Mouse (Mus musculus) spleen, postnatal 10 days (tissue): ENCODE measurements around the gene Fam122a.

ENCODE experiments used
- DNase-seq, 2 experiments: peaks; one replicate each; pipeline ENCODE4 v3.0.0; 2021 to 2022; ENCODE audit warnings: low spot score in 2 of 2

The Fam122a gene

DNA sequence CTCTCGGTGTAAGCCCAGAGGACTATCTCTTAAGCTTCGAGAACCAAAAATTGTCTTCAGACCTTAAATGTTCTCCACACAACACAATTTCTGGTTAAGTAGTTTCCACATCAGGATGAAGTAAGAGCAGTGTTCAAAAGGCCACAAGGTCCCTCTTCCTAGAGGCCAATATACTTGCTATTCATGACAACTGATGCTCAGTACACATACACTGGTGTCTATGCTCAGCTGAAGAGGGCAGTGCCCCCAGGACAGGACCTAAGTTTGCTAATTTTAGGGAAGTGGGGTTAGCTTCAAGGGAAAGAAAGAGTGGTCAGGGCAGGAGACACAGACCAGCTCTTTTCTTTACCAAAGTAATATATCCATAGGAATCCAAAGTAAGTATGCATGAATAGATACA lies 45.8 kb downstream of the Fam122a start:
- no peak for DNase-seq

DNA sequence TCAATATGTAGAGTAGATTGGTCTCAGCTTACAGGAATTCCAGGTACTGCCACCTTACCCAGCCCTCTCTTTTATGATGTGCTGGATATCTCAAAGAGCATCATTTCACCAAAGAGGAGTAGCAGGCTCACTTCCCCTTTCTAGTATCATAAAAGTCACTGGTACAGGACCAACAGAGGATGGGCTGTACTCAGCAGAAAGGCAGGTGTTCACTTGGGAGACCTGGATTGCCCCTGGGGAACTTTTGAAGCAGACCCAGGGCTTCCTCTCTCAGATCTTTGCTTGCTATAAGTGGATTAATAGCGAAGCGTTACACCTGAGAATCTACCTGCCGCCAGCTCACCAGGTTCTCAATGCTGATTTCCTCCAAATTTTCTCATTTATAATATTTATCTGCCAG lies 49.1 kb downstream of the Fam122a start:
- DNase-seq: no peak

DNA sequence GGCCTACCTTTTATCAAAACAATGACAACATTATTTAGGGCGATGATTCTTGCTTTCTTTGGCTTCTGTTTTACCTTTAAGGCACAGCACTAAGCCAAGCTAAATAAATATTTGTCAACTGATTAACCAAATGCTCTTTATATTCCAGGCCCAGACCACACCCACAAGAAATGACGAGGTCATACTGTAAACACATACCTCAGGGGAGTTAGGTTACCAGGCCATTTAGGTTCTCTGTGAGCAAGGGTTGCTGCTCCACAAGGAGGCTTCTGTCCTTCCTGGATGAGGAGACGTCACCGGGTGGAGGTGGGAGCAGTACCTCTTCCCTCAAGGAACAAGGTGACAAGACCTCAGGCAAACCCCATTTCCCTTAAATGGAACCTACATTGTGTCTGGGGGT lies 49.9 kb downstream of the Fam122a start:
- no peak for DNase-seq

DNA sequence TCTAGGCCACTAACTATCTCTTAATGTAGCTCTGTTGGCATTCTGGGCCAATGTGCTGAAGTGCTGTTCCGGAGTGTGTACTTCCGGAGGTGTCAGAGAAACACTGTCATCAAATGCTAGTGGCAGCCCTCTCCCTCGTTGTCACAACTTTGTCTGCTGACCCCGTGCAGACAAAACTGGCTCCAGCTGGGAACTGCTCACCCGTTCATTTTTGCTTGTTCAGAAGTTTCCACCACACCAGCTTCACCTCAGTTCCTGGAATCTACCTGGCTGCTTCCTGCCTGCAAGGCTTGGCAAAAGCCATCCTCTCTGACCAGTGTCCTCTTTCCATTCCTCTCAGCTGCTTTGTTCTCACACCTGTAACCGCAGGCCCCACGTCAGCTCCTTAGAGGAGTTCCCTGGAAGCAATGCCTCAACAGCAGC lies 50.4 kb downstream of the Fam122a start:
- no peak for DNase-seq
